Mouse (Mus musculus) spleen, adult 18-20 months (tissue): ENCODE results near the gene Anks1b.

Experiments
- DNase-seq, 2 experiments: peaks; one replicate each; pipeline ENCODE4 v3.0.0; 2022; ENCODE audit warnings: mixed read lengths in 2 of 2

Anks1b gene

GRCm38 (mm10) chr10:90751889-90752288, 878.6 kb downstream of the Anks1b start:
- no peak for DNase-seq

- DNase-seq: no peak
Measured at GRCm38 (mm10) chr10:90753106-90753505, 879.8 kb downstream of the Anks1b start.

- no peak for DNase-seq
Measured at GRCm38 (mm10) chr10:90757773-90758172, 884.5 kb downstream of the Anks1b start.

GRCm38 (mm10) chr10:90759929-90760328, 886.6 kb downstream of the Anks1b start:
- DNase-seq: no peak

GRCm38 (mm10) chr10:90766261-90766660, 893.0 kb downstream of the Anks1b start:
- no peak for DNase-seq

- DNase-seq: no peak
Measured at GRCm38 (mm10) chr10:90770403-90770955, 897.2 kb downstream of the Anks1b start.

- no peak for DNase-seq
Measured at GRCm38 (mm10) chr10:90771046-90771445, 897.7 kb downstream of the Anks1b start.

GRCm38 (mm10) chr10:90771471-90772226, 898.3 kb downstream of the Anks1b start:
- no peak for DNase-seq

- DNase-seq: no peak
Measured at GRCm38 (mm10) chr10:90779561-90780400, 906.5 kb downstream of the Anks1b start.

- no peak for DNase-seq
Measured at GRCm38 (mm10) chr10:90784981-90785650, 911.8 kb downstream of the Anks1b start.

- no peak for DNase-seq
Measured at GRCm38 (mm10) chr10:90785680-90786079, 912.4 kb downstream of the Anks1b start.

- DNase-seq: no peak
Measured at GRCm38 (mm10) chr10:90803112-90803511, 929.8 kb downstream of the Anks1b start.

GRCm38 (mm10) chr10:90804602-90805095, 931.3 kb downstream of the Anks1b start:
- no peak for DNase-seq

- no peak for DNase-seq
Measured at GRCm38 (mm10) chr10:90808616-90809310, 935.5 kb downstream of the Anks1b start.

- no peak for DNase-seq
Measured at GRCm38 (mm10) chr10:90809911-90810590, 936.7 kb downstream of the Anks1b start.

- DNase-seq: no peak
Measured at GRCm38 (mm10) chr10:90811446-90811845, 938.1 kb downstream of the Anks1b start.

GRCm38 (mm10) chr10:90813326-90813725, 940.0 kb downstream of the Anks1b start:
- no peak for DNase-seq

- DNase-seq: no peak
Measured at GRCm38 (mm10) chr10:90814412-90814811, 941.1 kb downstream of the Anks1b start.

- DNase-seq: no peak
Measured at GRCm38 (mm10) chr10:90818246-90818937, 945.1 kb downstream of the Anks1b start.

- no peak for DNase-seq
Measured at GRCm38 (mm10) chr10:90823438-90823837, 950.1 kb downstream of the Anks1b start.

- DNase-seq: no peak
Measured at GRCm38 (mm10) chr10:90824692-90825091, 951.4 kb downstream of the Anks1b start.
